Mouse (Mus musculus) liver, adult 2 months (tissue): ENCODE measurements around the gene Pabpc4.

ENCODE experiments used
- CTCF ChIP-seq: fragments of 200-500 bp; IDR thresholded peaks from 2 replicates; pipeline ENCODE4 v1.5.1; 2011; ENCODE audit warnings: low read depth, low read length, control low read depth
- POLR2A ChIP-seq: fragments of 200-500 bp; IDR thresholded peaks from 2 replicates; pipeline ENCODE4 v1.6.1; 2011; ENCODE audit warnings: low read length, control low read depth; ENCODE audit not compliant: insufficient read depth; ENCODE audit errors: extremely low read depth

DNA sequence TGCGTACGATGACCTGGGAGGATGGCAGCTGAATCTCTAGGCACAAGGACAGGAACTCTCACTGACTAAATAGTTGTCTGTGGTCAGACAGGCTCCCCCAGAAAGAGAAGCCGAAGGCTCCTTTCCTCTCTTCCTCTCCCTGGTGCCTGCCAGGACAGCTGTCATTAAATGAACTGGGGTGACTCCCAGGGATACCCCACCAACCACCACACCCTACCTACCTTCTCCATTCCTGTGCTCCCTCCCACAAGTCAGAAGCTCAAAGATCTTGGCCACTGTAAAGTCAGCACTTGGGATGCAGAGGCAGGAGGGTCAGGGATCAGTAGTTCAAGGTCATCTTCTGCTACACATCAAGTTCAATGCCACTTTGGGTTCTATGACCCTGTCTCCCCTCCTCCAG, 29.3 kb upstream of the Pabpc4 start:
- TF ChIP-seq CTCF = no peak
- TF ChIP-seq POLR2A = no peak
